Mouse (Mus musculus) midbrain, postnatal 0 days (tissue): ENCODE data around the gene Slc46a1. TPM values are rescaled to one million over a fixed set of nuclear protein-coding genes. Genes with fewer than 3 reads are reported as not detected.

Source experiments
- ATAC-seq: fragments of 200-750 bp; cut with Nextera tagmentation; 2 replicates; pipeline ENCODE4 v1.8.0; 2017; ENCODE audit warnings: moderate number of reproducible peaks, mild to moderate bottlenecking, moderate TSS enrichment, moderate library complexity; ENCODE audit not compliant: low FRiP score
- DNase-seq: peaks from one replicate; pipeline ENCODE4 v3.0.0-alpha.2; 2015; ENCODE audit warnings: low spot score
- H3K27ac ChIP-seq: fragments of 300-500 bp; sonication (generic); 2 replicates; pipeline ENCODE4 v1.5.1; 2014; ENCODE audit warnings: low read depth, mild to moderate bottlenecking, low read length, mixed read lengths
- H3K27me3 ChIP-seq: fragments of 300-500 bp; sonication (generic); 2 replicates; pipeline ENCODE4 v1.6.1; 2014; ENCODE audit warnings: low read length, control low read depth, mixed read lengths; ENCODE audit not compliant: insufficient read depth
- H3K36me3 ChIP-seq: fragments of 300-500 bp; sonication (generic); 2 replicates; pipeline ENCODE4 v1.6.1; 2014; ENCODE audit warnings: low read length, control low read depth, mixed read lengths; ENCODE audit not compliant: insufficient read depth
- H3K4me1 ChIP-seq: fragments of 300-500 bp; sonication (generic); 2 replicates; pipeline ENCODE4 v1.6.1; 2014; ENCODE audit warnings: mild to moderate bottlenecking, control low read depth, antibody characterized with exemption, low read length, mixed read lengths; ENCODE audit not compliant: insufficient read depth
- H3K4me2 ChIP-seq: fragments of 300-500 bp; sonication (generic); 2 replicates; pipeline ENCODE4 v1.6.1; 2014; ENCODE audit warnings: low read depth, mild to moderate bottlenecking, low read length, mixed read lengths; ENCODE audit not compliant: poor library complexity, severe bottlenecking
- H3K4me3 ChIP-seq: fragments of 300-500 bp; sonication (generic); 2 replicates; pipeline ENCODE4 v1.5.1; 2014; ENCODE audit warnings: low read depth, mild to moderate bottlenecking, low read length, moderate library complexity
- H3K9ac ChIP-seq: fragments of 300-500 bp; sonication (generic); replicated peaks from 2 replicates; pipeline ENCODE4 v1.6.1; 2014; ENCODE audit warnings: mild to moderate bottlenecking, low read length, moderate library complexity, mixed read lengths; ENCODE audit not compliant: poor library complexity, severe bottlenecking
- H3K9me3 ChIP-seq: fragments of 300-500 bp; sonication (generic); 2 replicates; pipeline ENCODE4 v1.6.1; 2016; ENCODE audit warnings: low read length, control low read depth
- CTCF ChIP-seq: IDR thresholded peaks from 2 replicates; pipeline ENCODE4 v1.5.1; 2016; ENCODE audit warnings: antibody characterized with exemption, mild to moderate bottlenecking
- WGBS: fragments of 180-500 bp; shearing (Covaris S2); extraction: QIAGEN DNeasy Blood & Tissue Kit; methylation state at CpG from one replicate; pipeline ENCODE4 v1.1.7; 2014; 5-methylcytosine and 5-hydroxymethylcytosine counted together
- polyA plus RNA-seq: library from polyadenylated mRNA; unstranded; fragments of >200 nt; fragmentation: Nextera tagmentation; extraction: Ambion mirVana; gene quantifications from 2 replicates; pipeline ENCODE4 v1.2.1, GENCODE M21; 2015
- total RNA-seq: library from RNA; depleted of rRNA; stranded (reverse); fragments of >200 nt; gene quantifications from 2 replicates; pipeline ENCODE4 v1.2.3, GENCODE M21; 2014; rRNA removed

Slc46a1 gene
- total RNA-seq (15.0 and 17.5 TPM in 2 replicates), polyA plus RNA-seq (19.1 and 19.6 TPM in 2 replicates)

GRCm38 (mm10) chr11:78465568-78466180 is at the start of gene Slc46a1:
Slc46a1 (plus strand) TSS chr11:78465697.
- Histone ChIP-seq H3K4me3 (peak within 1 kb of the TSS; percentile 59), H3K9me3 (no peaks in the 10 kb centered on the region), H3K27me3 (no peaks in the 10 kb centered on the region), H3K4me1 (peaks cover 5% of the 10 kb centered on the region; the same call in 1 of the 2 replicates), H3K4me2 (peak within 1 kb of the TSS; percentile 76), H3K27ac (peak within 1 kb of the TSS; percentile 79), H3K36me3 (no peaks in the 10 kb centered on the region), H3K9ac (peak within 1 kb of the TSS; percentile 67)
- under 1% methylated on average over 40 of the region's 41 CpGs for WGBS
- TF ChIP-seq CTCF, result no peak
- ATAC-seq (peak; percentile 88), DNase-seq (peak; percentile 90)

GRCm38 (mm10) chr11:78416854-78417253 is 48.6 kb upstream of the Slc46a1 start:
- Histone ChIP-seq H3K4me3 (no peak overlapping the region), H3K27ac (no peak overlapping the region), H3K36me3 (no peaks in the 10 kb centered on the region), H3K4me2 (no peak overlapping the region), H3K4me1 (no peaks in the 10 kb centered on the region), H3K9ac (no peak overlapping the region), H3K27me3 (no peaks in the 10 kb centered on the region), H3K9me3 (no peaks in the 10 kb centered on the region)
- ATAC-seq (no peak), DNase-seq (no peak)
- WGBS, result 81% methylated on average over 6 of the region's 6 CpGs
- no peak for TF ChIP-seq CTCF

- WGBS, result 82% methylated on average over 12 of the region's 12 CpGs
- no peaks in the 10 kb centered on the region for H3K27me3 ChIP-seq
- H3K9me3 ChIP-seq, result no peaks in the 10 kb centered on the region
- DNase-seq (no peak), ATAC-seq (no peak)
- no peaks in the 10 kb centered on the region for H3K36me3 ChIP-seq
- H3K27ac ChIP-seq, result no peak overlapping the region
- H3K9ac ChIP-seq, result no peak overlapping the region
- no peaks in the 10 kb centered on the region for H3K4me1 ChIP-seq
- no peak overlapping the region for H3K4me2 ChIP-seq
- no peak overlapping the region for H3K4me3 ChIP-seq
- TF ChIP-seq CTCF, result no peak
Observed at GRCm38 (mm10) chr11:78420263-78420889, 45.1 kb upstream of the Slc46a1 start.

GRCm38 (mm10) chr11:78421201-78422009 is 44.1 kb upstream of the Slc46a1 start:
- WGBS, result 68% methylated on average over 13 of the region's 13 CpGs
- H3K4me2 ChIP-seq, result no peak overlapping the region
- no peak for TF ChIP-seq CTCF
- H3K4me1 ChIP-seq, result no peaks in the 10 kb centered on the region
- H3K4me3 ChIP-seq, result no peak overlapping the region
- no peak overlapping the region for H3K9ac ChIP-seq
- H3K27me3 ChIP-seq, result no peaks in the 10 kb centered on the region
- H3K27ac ChIP-seq, result no peak overlapping the region
- H3K36me3 ChIP-seq, result no peaks in the 10 kb centered on the region
- DNase-seq (no peak), ATAC-seq (no peak)
- no peaks in the 10 kb centered on the region for H3K9me3 ChIP-seq

GRCm38 (mm10) chr11:78422055-78422819 is 43.3 kb upstream of the Slc46a1 start, which contains the start of gene Slc13a2:
Slc13a2 (minus strand) TSS chr11:78422217.
- Histone ChIP-seq H3K9ac (no peak within 1 kb of the TSS), H3K27ac (no peak within 1 kb of the TSS), H3K9me3 (no peaks in the 10 kb centered on the region), H3K27me3 (no peaks in the 10 kb centered on the region), H3K4me1 (no peaks in the 10 kb centered on the region), H3K4me3 (no peak within 1 kb of the TSS), H3K4me2 (no peak within 1 kb of the TSS), H3K36me3 (no peaks in the 10 kb centered on the region)
- DNase-seq (no peak), ATAC-seq (no peak)
- WGBS, result 30% methylated on average over 13 of the region's 13 CpGs
- no peak for TF ChIP-seq CTCF
